Mouse (Mus musculus): ENCODE results near the gene Ap4e1. TPM values are rescaled to one million over a fixed set of nuclear protein-coding genes. Genes with fewer than 3 reads are reported as not detected.

Gene Ap4e1
- polyA plus RNA-seq, 1 experiment from 2014 or later: 11.3 TPM

- H3K36me3 ChIP-seq: peaks cover 6% of the 10 kb centered on the region
- H3K4me2 ChIP-seq: peak overlapping the region; percentile 40
- peaks cover 16% of the 10 kb centered on the region for H3K4me1 ChIP-seq
- no peaks in the 10 kb centered on the region for H3K27me3 ChIP-seq
- ATAC-seq (ENCODE audit: insufficient number of reproducible peaks, insufficient read depth, low FRiP score, low TSS enrichment, low read depth): no peak
- no peak overlapping the region for H3K27ac ChIP-seq
- 36% methylated on average over 12 of the region's 12 CpGs for WGBS
- H3K9ac ChIP-seq: peak overlapping the region; percentile 3; the same call in 1 of the 2 replicates
- no peaks in the 10 kb centered on the region for H3K9me3 ChIP-seq
- H3K4me3 ChIP-seq: peak overlapping the region; percentile 29
These were observed 1.7 kb upstream of the Ap4e1 start for GRCm38 (mm10) chr2:127006634-127007370.

GRCm38 (mm10) chr2:127007509-127007908 lies 1.0 kb upstream of the Ap4e1 start:
- H3K4me2 ChIP-seq: no peak overlapping the region
- H3K9ac ChIP-seq: no peak overlapping the region
- no peaks in the 10 kb centered on the region for H3K9me3 ChIP-seq
- ATAC-seq (ENCODE audit: insufficient number of reproducible peaks, insufficient read depth, low FRiP score, low TSS enrichment, low read depth): no peak
- H3K36me3 ChIP-seq: peaks cover 13% of the 10 kb centered on the region
- H3K27ac ChIP-seq: no peak overlapping the region
- no peaks in the 10 kb centered on the region for H3K27me3 ChIP-seq
- no peak overlapping the region for H3K4me3 ChIP-seq
- peaks cover 16% of the 10 kb centered on the region for H3K4me1 ChIP-seq
- 39% methylated on average over 5 of the region's 5 CpGs for WGBS

GRCm38 (mm10) chr2:127035006-127035605 lies 26.6 kb downstream of the Ap4e1 start:
- Histone ChIP-seq H3K36me3 (peaks cover 50% of the 10 kb centered on the region), H3K27ac (no peak overlapping the region)

GRCm38 (mm10) chr2:127037299-127037698 lies 28.8 kb downstream of the Ap4e1 start:
- no peaks in the 10 kb centered on the region for H3K27me3 ChIP-seq
- no peaks in the 10 kb centered on the region for H3K9me3 ChIP-seq
- no peak overlapping the region for H3K27ac ChIP-seq
- H3K4me1 ChIP-seq: no peaks in the 10 kb centered on the region
- peaks cover 51% of the 10 kb centered on the region for H3K36me3 ChIP-seq
- ATAC-seq (ENCODE audit: insufficient number of reproducible peaks, insufficient read depth, low FRiP score, low TSS enrichment, low read depth): no peak
- H3K9ac ChIP-seq: no peak overlapping the region
- H3K4me2 ChIP-seq: no peak overlapping the region
- no peak overlapping the region for H3K4me3 ChIP-seq
- 93% methylated on average over 4 of the region's 4 CpGs for WGBS

More at GRCm38 (mm10) chr2:127035006-127035605, 26.6 kb downstream of the Ap4e1 start:
- no peaks in the 10 kb centered on the region for H3K27me3 ChIP-seq
- no peaks in the 10 kb centered on the region for H3K9me3 ChIP-seq
- no peak overlapping the region for H3K9ac ChIP-seq
- WGBS: 94% methylated on average over 9 of the region's 9 CpGs
- H3K4me2 ChIP-seq: no peak overlapping the region
- no peak for ATAC-seq (ENCODE audit: insufficient number of reproducible peaks, insufficient read depth, low FRiP score, low TSS enrichment, low read depth)
- no peak overlapping the region for H3K4me3 ChIP-seq
- no peaks in the 10 kb centered on the region for H3K4me1 ChIP-seq

GRCm38 (mm10) chr2:127061471-127061870 lies 53.0 kb downstream of the Ap4e1 start:
- no peaks in the 10 kb centered on the region for H3K27me3 ChIP-seq
- H3K4me3 ChIP-seq: no peak overlapping the region
- H3K4me1 ChIP-seq: no peaks in the 10 kb centered on the region
- WGBS: 93% methylated on average over 9 of the region's 9 CpGs
- H3K27ac ChIP-seq: no peak overlapping the region
- no peak overlapping the region for H3K4me2 ChIP-seq
- no peaks in the 10 kb centered on the region for H3K9me3 ChIP-seq
- peaks cover 61% of the 10 kb centered on the region for H3K36me3 ChIP-seq
- no peak for ATAC-seq (ENCODE audit: insufficient number of reproducible peaks, insufficient read depth, low FRiP score, low TSS enrichment, low read depth)
- H3K9ac ChIP-seq: no peak overlapping the region

- Histone ChIP-seq H3K4me3 (no peak overlapping the region), H3K9me3 (no peaks in the 10 kb centered on the region), H3K27me3 (no peaks in the 10 kb centered on the region), H3K27ac (no peak overlapping the region), H3K4me2 (no peak overlapping the region), H3K4me1 (peaks cover 12% of the 10 kb centered on the region), H3K36me3 (peaks cover 15% of the 10 kb centered on the region), H3K9ac (no peak overlapping the region)
- WGBS: 68% methylated on average over 7 of the region's 7 CpGs
- ATAC-seq (ENCODE audit: insufficient number of reproducible peaks, insufficient read depth, low FRiP score, low TSS enrichment, low read depth): no peak
These were observed 60.3 kb downstream of the Ap4e1 start for GRCm38 (mm10) chr2:127068806-127069205.

GRCm38 (mm10) chr2:127069781-127070434 lies 61.4 kb downstream of the Ap4e1 start:
- Histone ChIP-seq H3K27ac (peak overlapping the region; percentile 64), H3K9ac (peak overlapping the region; percentile 80), H3K4me2 (peak overlapping the region; percentile 69), H3K36me3 (peaks cover 15% of the 10 kb centered on the region), H3K4me3 (peak overlapping the region; percentile 65), H3K4me1 (peaks cover 12% of the 10 kb centered on the region), H3K9me3 (no peaks in the 10 kb centered on the region), H3K27me3 (no peaks in the 10 kb centered on the region)
- WGBS: 8% methylated on average over 11 of the region's 11 CpGs
- no peak for ATAC-seq (ENCODE audit: insufficient number of reproducible peaks, insufficient read depth, low FRiP score, low TSS enrichment, low read depth)

- Histone ChIP-seq H3K27me3 (no peaks in the 10 kb centered on the region), H3K4me2 (peak within 1 kb of the TSS; percentile 69), H3K9ac (peak within 1 kb of the TSS; percentile 80), H3K4me1 (peaks cover 12% of the 10 kb centered on the region), H3K36me3 (peaks cover 15% of the 10 kb centered on the region), H3K4me3 (peak within 1 kb of the TSS; percentile 65), H3K27ac (peak within 1 kb of the TSS; percentile 64), H3K9me3 (no peaks in the 10 kb centered on the region)
- ATAC-seq (ENCODE audit: insufficient number of reproducible peaks, insufficient read depth, low FRiP score, low TSS enrichment, low read depth): peak; percentile 97
- under 1% methylated on average over 32 of the region's 32 CpGs for whole genome bisulfite sequencing
These were observed 61.9 kb downstream of the Ap4e1 start, which contains the start of gene Blvra for GRCm38 (mm10) chr2:127070435-127070841. Blvra (plus strand) TSS chr2:127070665.

GRCm38 (mm10) chr2:127070879-127071278 lies 62.4 kb downstream of the Ap4e1 start:
- Histone ChIP-seq H3K9ac (peak overlapping the region; percentile 80), H3K4me2 (peak overlapping the region; percentile 69), H3K27me3 (no peaks in the 10 kb centered on the region), H3K36me3 (peaks cover 15% of the 10 kb centered on the region), H3K27ac (peak overlapping the region; percentile 62; the same call in 1 of the 2 replicates), H3K4me1 (peaks cover 12% of the 10 kb centered on the region), H3K9me3 (no peaks in the 10 kb centered on the region), H3K4me3 (peak overlapping the region; percentile 65)
- WGBS: 12% methylated on average over 9 of the region's 9 CpGs
- 0 out of 2 replicates have a peak, but pooled peaks have one; percentile 48 for ATAC-seq (ENCODE audit: insufficient number of reproducible peaks, insufficient read depth, low FRiP score, low TSS enrichment, low read depth)

GRCm38 (mm10) chr2:127074116-127074515 lies 65.6 kb downstream of the Ap4e1 start:
- Histone ChIP-seq H3K36me3 (no peaks in the 10 kb centered on the region), H3K9me3 (no peaks in the 10 kb centered on the region), H3K4me3 (no peak overlapping the region), H3K4me1 (peaks cover 12% of the 10 kb centered on the region), H3K4me2 (no peak overlapping the region), H3K27me3 (no peaks in the 10 kb centered on the region), H3K9ac (no peak overlapping the region), H3K27ac (no peak overlapping the region)
- no peak for ATAC-seq (ENCODE audit: insufficient number of reproducible peaks, insufficient read depth, low FRiP score, low TSS enrichment, low read depth)
- 93% methylated on average over 2 of the region's 2 CpGs for whole genome bisulfite sequencing

- H3K36me3 ChIP-seq: peaks cover 10% of the 10 kb centered on the region
- ATAC-seq (ENCODE audit: insufficient number of reproducible peaks, insufficient read depth, low FRiP score, low TSS enrichment, low read depth): no peak
- H3K4me2 ChIP-seq: no peak overlapping the region
- WGBS: 77% methylated on average over 9 of the region's 9 CpGs
- no peaks in the 10 kb centered on the region for H3K27me3 ChIP-seq
- no peaks in the 10 kb centered on the region for H3K9me3 ChIP-seq
- no peak overlapping the region for H3K27ac ChIP-seq
- no peaks in the 10 kb centered on the region for H3K4me1 ChIP-seq
- no peak overlapping the region for H3K9ac ChIP-seq
- no peak overlapping the region for H3K4me3 ChIP-seq
These were observed 69.1 kb downstream of the Ap4e1 start for GRCm38 (mm10) chr2:127077611-127078010.

All from embryonic facial prominence, embryonic 13.5 days (tissue).